29 mouse cellular contexts compared by ENCODE assay signal in genomic region chr13:18903623-18904022, GRCm38 (mm10). TPM values are rescaled to one million over a fixed set of nuclear protein-coding genes. Genes with fewer than 3 reads are reported as not detected.
"Had no signal": no experiment of that assay in that cellular context is flagged by ENCODE, and none has a peak within 500 bp of the region (broad histone marks: within the 10 kb centered on the region; RNA-seq: fewer than 3 reads in every experiment).

No protein-coding gene starts in this region.

- H3K9me3 ChIP-seq: embryonic facial prominence, embryonic 10.5 days; embryonic facial prominence, embryonic 12.5 days; embryonic facial prominence, embryonic 13.5 days; embryonic facial prominence, embryonic 15.5 days; forebrain, embryonic 10.5 days; forebrain, embryonic 13.5 days; forebrain, embryonic 15.5 days; heart, embryonic 10.5 days had no signal

- H3K4me3 ChIP-seq: embryonic facial prominence, embryonic 10.5 days; embryonic facial prominence, embryonic 12.5 days; embryonic facial prominence, embryonic 13.5 days; embryonic facial prominence, embryonic 15.5 days; erythroblast, embryonic 14.5 days; forebrain, embryonic 10.5 days; forebrain, embryonic 13.5 days; forebrain, embryonic 15.5 days; gastrocnemius, adult 2 months; heart, adult 2 months; heart, embryonic 10.5 days had no signal

- H3K27me3 ChIP-seq: embryonic facial prominence, embryonic 12.5 days; embryonic facial prominence, embryonic 13.5 days; embryonic facial prominence, embryonic 15.5 days; forebrain, embryonic 13.5 days; forebrain, embryonic 15.5 days had no signal

- DNase-seq: cerebellum, adult 2 months; cerebellum, adult 8-10 months; cerebellum, adult 9-10 months; cerebellum, adult 9-11 months; cerebellum, postnatal 10 days; cerebellum, postnatal 14 days; cerebellum, postnatal 25 days; cerebellum, postnatal 36 days; embryo, embryonic 11 days; gastrocnemius, adult 2 months; gastrocnemius, postnatal 10 days; gastrocnemius, postnatal 14 days; gastrocnemius, postnatal 25 days; gastrocnemius, postnatal 36 days; heart, adult 11 months; heart, adult 18-20 months; heart, adult 2 months had no signal

- H3K4me1 ChIP-seq: embryonic facial prominence, embryonic 10.5 days; embryonic facial prominence, embryonic 12.5 days; embryonic facial prominence, embryonic 13.5 days; embryonic facial prominence, embryonic 15.5 days; forebrain, embryonic 10.5 days; forebrain, embryonic 15.5 days; heart, embryonic 10.5 days had no signal

- H3K4me2 ChIP-seq: embryonic facial prominence, embryonic 12.5 days; embryonic facial prominence, embryonic 13.5 days; embryonic facial prominence, embryonic 15.5 days; forebrain, embryonic 13.5 days; forebrain, embryonic 15.5 days had no signal

- H3K9ac ChIP-seq: embryonic facial prominence, embryonic 12.5 days; embryonic facial prominence, embryonic 13.5 days; embryonic facial prominence, embryonic 15.5 days; forebrain, embryonic 13.5 days; forebrain, embryonic 15.5 days had no signal

- H3K36me3 ChIP-seq: embryonic facial prominence, embryonic 10.5 days; embryonic facial prominence, embryonic 12.5 days; embryonic facial prominence, embryonic 13.5 days; embryonic facial prominence, embryonic 15.5 days; forebrain, embryonic 10.5 days; forebrain, embryonic 15.5 days; heart, embryonic 10.5 days had no signal

- ATAC-seq: forebrain, embryonic 13.5 days; forebrain, embryonic 14.5 days; forebrain, embryonic 15.5 days had no signal

- H3K27ac ChIP-seq: embryonic facial prominence, embryonic 10.5 days; embryonic facial prominence, embryonic 12.5 days; embryonic facial prominence, embryonic 13.5 days; embryonic facial prominence, embryonic 15.5 days; forebrain, embryonic 10.5 days; forebrain, embryonic 13.5 days; forebrain, embryonic 15.5 days; gastrocnemius, adult 2 months; heart, adult 2 months; heart, embryonic 10.5 days had no signal

RNA-seq across cellular contexts. Expression of gene Amph, which starts 44.4 kb away (rescaled TPM):
- total RNA-seq: common myeloid progenitor, adult 5-6 weeks; granulocyte monocyte progenitor cell, adult 5-6 weeks had no signal
- polyA plus RNA-seq: erythroblast, embryonic 14.5 days had no signal
